Mouse (Mus musculus): ENCODE measurements at regions not wholly inside any gene's neighbourhood (a gene's known extent, or its start where the extent isn't known, plus 50 kb on each side); places are given as distances from the start of the nearest gene placed in this dataset.

- no peak for DNase-seq
Measured at GRCm38 (mm10) chr3:80284656-80285055, 400.3 kb downstream of the Fam198b start.

GRCm38 (mm10) chr3:80285246-80285645 is 400.9 kb downstream of the Fam198b start:
- no peak for DNase-seq

GRCm38 (mm10) chr3:80293485-80293884 is 409.2 kb downstream of the Fam198b start:
- no peak for DNase-seq

- DNase-seq, result no peak
Measured at GRCm38 (mm10) chr3:80307632-80308031, 423.3 kb downstream of the Fam198b start.

GRCm38 (mm10) chr3:80309931-80310330 is 425.6 kb downstream of the Fam198b start:
- no peak for DNase-seq

GRCm38 (mm10) chr3:80311689-80312088 is 427.4 kb downstream of the Fam198b start:
- no peak for DNase-seq

GRCm38 (mm10) chr3:80322291-80322690 is 438.0 kb downstream of the Fam198b start:
- no peak for DNase-seq

- DNase-seq, result no peak
Measured at GRCm38 (mm10) chr3:80324726-80325125, 440.4 kb downstream of the Fam198b start.

- no peak for DNase-seq
Measured at GRCm38 (mm10) chr3:80331776-80332175, 447.4 kb downstream of the Fam198b start.

- no peak for DNase-seq
Measured at GRCm38 (mm10) chr3:80334446-80334893, 450.1 kb downstream of the Fam198b start.

- DNase-seq, result no peak
Measured at GRCm38 (mm10) chr3:80336123-80336674, 451.9 kb downstream of the Fam198b start.

GRCm38 (mm10) chr3:80367972-80368371 is 434.7 kb downstream of the Gria2 start:
- no peak for DNase-seq

- no peak for DNase-seq
Measured at GRCm38 (mm10) chr3:80369214-80369941, 433.3 kb downstream of the Gria2 start.

GRCm38 (mm10) chr3:80372436-80372835 is 430.2 kb downstream of the Gria2 start:
- DNase-seq, result no peak

- no peak for DNase-seq
Measured at GRCm38 (mm10) chr3:80385986-80386385, 416.6 kb downstream of the Gria2 start.

GRCm38 (mm10) chr3:80396240-80396639 is 406.4 kb downstream of the Gria2 start:
- no peak for DNase-seq

- DNase-seq, result no peak
Measured at GRCm38 (mm10) chr3:80420453-80420852, 382.2 kb downstream of the Gria2 start.

GRCm38 (mm10) chr3:80421461-80421860 is 381.2 kb downstream of the Gria2 start:
- no peak for DNase-seq

- DNase-seq, result no peak
Measured at GRCm38 (mm10) chr3:80422106-80422505, 380.5 kb downstream of the Gria2 start.

GRCm38 (mm10) chr3:80422646-80423045 is 380.0 kb downstream of the Gria2 start:
- no peak for DNase-seq
